Mouse (Mus musculus) heart, adult 2 months (tissue): Measurements from ENCODE around the gene Il22ra2. TPM values are rescaled to one million over a fixed set of nuclear protein-coding genes. Genes with fewer than 3 reads are reported as not detected.

Experiments
- DNase-seq, 2 experiments: peaks; one replicate each; pipeline ENCODE4 v3.0.0; 2021
- H3K27ac ChIP-seq: fragments of 200-600 bp; 2 replicates; pipeline ENCODE4 v1.8.1; 2022
- H3K27me3 ChIP-seq: fragments of 200-500 bp; 2 replicates; pipeline ENCODE4 v1.6.1; 2012; ENCODE audit warnings: mild to moderate bottlenecking, low read length, inconsistent platforms, mixed read lengths; ENCODE audit not compliant: control insufficient read depth, insufficient read depth
- H3K36me3 ChIP-seq: fragments of 200-500 bp; 2 replicates; pipeline ENCODE4 v1.6.1; 2012; ENCODE audit warnings: low read length, inconsistent platforms; ENCODE audit not compliant: control insufficient read depth, insufficient read depth
- H3K4me1 ChIP-seq: fragments of 200-500 bp; 2 replicates; pipeline ENCODE4 v1.6.1; 2011; ENCODE audit warnings: low read length; ENCODE audit not compliant: control insufficient read depth, insufficient read depth
- H3K4me3 ChIP-seq: fragments of 200-600 bp; 2 replicates; pipeline ENCODE4 v1.8.1; 2022
- H3K79me2 ChIP-seq: fragments of 200-500 bp; replicated peaks from 2 replicates; pipeline ENCODE4 v1.6.1; 2012; ENCODE audit warnings: mild to moderate bottlenecking, inconsistent platforms, low read length, moderate library complexity, mixed read lengths; ENCODE audit not compliant: control insufficient read depth, insufficient read depth
- H3K9ac ChIP-seq: fragments of 200-500 bp; 2 replicates; pipeline ENCODE4 v1.6.1; 2012; ENCODE audit warnings: low read depth, mild to moderate bottlenecking, control low read depth, inconsistent platforms, low read length, mixed read lengths
- CTCF ChIP-seq: fragments of 200-600 bp; IDR thresholded peaks from 2 replicates; pipeline ENCODE4 v1.8.1; 2022; ENCODE audit warnings: antibody characterized with exemption, mild to moderate bottlenecking, moderate library complexity
- EP300 ChIP-seq: fragments of 200-500 bp; IDR thresholded peaks from 2 replicates; pipeline ENCODE4 v1.6.1; 2011; ENCODE audit warnings: low read depth, low read length, control low read depth; ENCODE audit not compliant: insufficient read depth
- POLR2A ChIP-seq: fragments of 200-500 bp; IDR thresholded peaks from 2 replicates; pipeline ENCODE4 v1.6.1; 2011; ENCODE audit warnings: mild to moderate bottlenecking, low read depth, low read length, control low read depth; ENCODE audit not compliant: insufficient read depth
- WGBS: fragments of 180-500 bp; shearing (Covaris S2); methylation state at CpG from one replicate; pipeline ENCODE4 v1.1.7; 2018; 5-methylcytosine and 5-hydroxymethylcytosine counted together
- intact Hi-C: fragments of 180-260 bp; cut with DNase I; formaldehyde crosslinking; loops from one replicate; pipeline ENCODE4 v1.15.1; 2025
- polyA plus RNA-seq: library from polyadenylated mRNA; depleted of rRNA; stranded (reverse); fragments of >200 nt; gene quantifications from 2 replicates; pipeline ENCODE4 v1.2.3, GENCODE M21; 2012
- total RNA-seq, 2 experiments: library from RNA; stranded (reverse); gene quantifications; 2 replicates each; pipeline ENCODE4 v1.2.3; 2021

The Il22ra2 gene
- total and polyA plus RNA-seq, 3 experiments = not detected

- Histone ChIP-seq H3K79me2 (no peaks in the 10 kb centered on the region), H3K27ac (no peak overlapping the region), H3K4me1 (no peaks in the 10 kb centered on the region), H3K9ac (no peak overlapping the region), H3K27me3 (no peaks in the 10 kb centered on the region), H3K36me3 (no peaks in the 10 kb centered on the region), H3K4me3 (no peak overlapping the region)
- TF ChIP-seq CTCF = no peak
- TF ChIP-seq POLR2A = no peak
- TF ChIP-seq EP300 = no peak
- WGBS = 81% methylated on average over 1 of the region's 1 CpGs
- DNase-seq = no peak
- intact Hi-C loops = no loop called here
Measured at GRCm38 (mm10) chr10:19624617-19625016, 2.8 kb downstream of the Il22ra2 start.

GRCm38 (mm10) chr10:19627342-19627741 lies 5.5 kb downstream of the Il22ra2 start:
- no peaks in the 10 kb centered on the region for H3K79me2 ChIP-seq
- WGBS = 85% methylated on average over 2 of the region's 2 CpGs
- no peak overlapping the region; the same call in 1 of the 2 replicates for H3K27ac ChIP-seq
- H3K4me1 ChIP-seq = no peaks in the 10 kb centered on the region
- H3K27me3 ChIP-seq = no peaks in the 10 kb centered on the region
- H3K4me3 ChIP-seq = no peak overlapping the region
- intact Hi-C loops = no loop called here
- H3K9ac ChIP-seq = no peak overlapping the region
- DNase-seq = no peak
- H3K36me3 ChIP-seq = no peaks in the 10 kb centered on the region
- TF ChIP-seq EP300 (no peak), POLR2A (no peak), CTCF (no peak)

- TF ChIP-seq CTCF (no peak), EP300 (peak; percentile 44; the same call in 1 of the 2 replicates), POLR2A (no peak)
- peak in 1 of 2 experiments; percentile 53 for DNase-seq
Measured at GRCm38 (mm10) chr10:19627748-19628147, 6.0 kb downstream of the Il22ra2 start.

GRCm38 (mm10) chr10:19631616-19632195 lies 9.9 kb downstream of the Il22ra2 start:
- WGBS = 62% methylated on average over 13 of the region's 13 CpGs
- Histone ChIP-seq H3K4me3 (no peak overlapping the region), H3K9ac (no peak overlapping the region), H3K27me3 (no peaks in the 10 kb centered on the region), H3K27ac (no peak overlapping the region), H3K36me3 (no peaks in the 10 kb centered on the region), H3K79me2 (no peaks in the 10 kb centered on the region), H3K4me1 (no peaks in the 10 kb centered on the region)
- intact Hi-C loops = no loop called here
- DNase-seq = no peak
- TF ChIP-seq POLR2A = no peak
- TF ChIP-seq CTCF = no peak
- TF ChIP-seq EP300 = no peak

More at GRCm38 (mm10) chr10:19627748-19628147, 6.0 kb downstream of the Il22ra2 start:
- Histone ChIP-seq H3K9ac (no peak overlapping the region), H3K27ac (no peak overlapping the region), H3K4me3 (no peak overlapping the region), H3K36me3 (no peaks in the 10 kb centered on the region), H3K79me2 (no peaks in the 10 kb centered on the region), H3K27me3 (no peaks in the 10 kb centered on the region), H3K4me1 (no peaks in the 10 kb centered on the region)
- 79% methylated on average over 4 of the region's 4 CpGs for WGBS
- intact Hi-C loops = no loop called here

- WGBS = 88% methylated on average over 5 of the region's 5 CpGs
- H3K4me3 ChIP-seq = no peak overlapping the region
- H3K36me3 ChIP-seq = no peaks in the 10 kb centered on the region
- H3K79me2 ChIP-seq = no peaks in the 10 kb centered on the region
- no peak overlapping the region for H3K9ac ChIP-seq
- no peaks in the 10 kb centered on the region for H3K4me1 ChIP-seq
- intact Hi-C loops = no loop called here
- no peak for TF ChIP-seq POLR2A
- no peak for TF ChIP-seq EP300
- no peak for TF ChIP-seq CTCF
- H3K27me3 ChIP-seq = no peaks in the 10 kb centered on the region
- H3K27ac ChIP-seq = no peak overlapping the region
- DNase-seq = no peak
Measured at GRCm38 (mm10) chr10:19638851-19639250, 17.1 kb downstream of the Il22ra2 start.

GRCm38 (mm10) chr10:19639630-19640029 lies 17.8 kb downstream of the Il22ra2 start:
- TF ChIP-seq EP300 (no peak), CTCF (no peak), POLR2A (no peak)
- no peak for DNase-seq
- no peaks in the 10 kb centered on the region for H3K4me1 ChIP-seq
- H3K36me3 ChIP-seq = no peaks in the 10 kb centered on the region
- 97% methylated on average over 1 of the region's 1 CpGs for WGBS
- H3K27me3 ChIP-seq = no peaks in the 10 kb centered on the region
- H3K9ac ChIP-seq = no peak overlapping the region
- H3K27ac ChIP-seq = no peak overlapping the region
- no peak overlapping the region for H3K4me3 ChIP-seq
- no peaks in the 10 kb centered on the region for H3K79me2 ChIP-seq
- intact Hi-C loops = no loop called here
